ENCODE assay signal across 8 mouse cellular contexts in the genomic region with DNA sequence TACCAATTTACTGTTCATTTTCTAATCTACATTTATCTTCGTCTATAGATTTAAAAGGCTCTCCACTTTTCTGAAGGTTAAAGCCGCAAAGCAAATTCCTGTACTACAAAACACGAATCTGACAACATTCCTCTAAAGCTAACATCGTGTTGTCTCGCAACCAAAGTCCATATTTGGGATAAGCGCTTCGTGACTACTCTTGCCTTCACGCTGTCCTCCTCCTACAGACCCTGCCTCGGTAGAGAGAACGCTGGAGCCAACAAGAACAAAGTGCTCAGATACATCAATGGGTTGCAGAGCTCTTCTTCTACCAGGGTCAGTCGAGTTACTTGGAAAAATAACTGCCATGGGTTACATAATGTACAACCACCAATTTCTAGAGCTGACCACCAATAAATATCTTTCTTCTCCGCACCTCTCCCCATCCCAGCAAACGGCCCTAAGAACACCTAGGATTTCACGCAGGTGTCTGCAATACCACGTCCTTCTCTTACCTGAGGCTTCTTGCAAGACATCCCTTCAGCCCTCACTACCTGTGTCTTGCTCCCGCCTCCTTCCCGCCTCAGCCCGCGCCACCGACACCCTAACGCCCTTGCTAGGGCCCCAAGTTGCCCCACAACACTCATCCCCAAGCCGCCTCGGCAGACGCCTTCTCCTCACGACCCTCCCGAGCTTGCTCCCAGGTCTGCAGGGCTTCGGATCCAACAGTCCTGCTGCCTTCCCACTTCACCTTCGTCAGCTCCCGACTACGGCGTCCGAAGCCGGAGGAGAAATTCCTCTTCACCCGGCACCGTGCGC. TPM values are rescaled to one million over a fixed set of nuclear protein-coding genes. Genes with fewer than 3 reads are reported as not detected.
DNase-seq lines count a peak whose midpoint lies in the region; ATAC-seq and TF ChIP-seq lines count a peak whose summit lies in the region.

No protein-coding gene starts in this region.

- TF ChIP-seq CTCF in CH12.LX (conservative IDR thresholded peaks at IDR 0.05 in 1 of 2, IDR thresholded peaks at IDR 0.05 in 1 of 2; ENCODE audit: low read depth in 2 of 2, low read length in 2 of 2): no peak

- no peaks in the 10 kb centered on the region for H3K27me3 ChIP-seq in heart, embryonic 14.5 days (ENCODE audit: control insufficient read depth, insufficient read depth, low read length)
- no peaks in the 10 kb centered on the region for H3K27me3 ChIP-seq in CH12.LX (replicated peaks)
- no peaks in the 10 kb centered on the region for H3K27me3 ChIP-seq in limb, embryonic 11.5 days (ENCODE audit: control insufficient read depth, insufficient read depth, low read length)
- no peaks in the 10 kb centered on the region for H3K27me3 ChIP-seq in midbrain, embryonic 14.5 days (ENCODE audit: control insufficient read depth, insufficient read depth, low read length)

- in situ Hi-C loops in CH12.LX (cut with MboI; ENCODE audit: low pct_ligation_motif_present, low pct_unique_long_range_greater_than_20kb, low sequenced_read_pairs): no loop called here

- no peak for TF ChIP-seq EP300 in CH12.LX (IDR thresholded peaks at IDR 0.05; ENCODE audit: low read length)

- H3K27ac ChIP-seq in heart, embryonic 14.5 days (replicated peaks in 1 of 2; ENCODE audit: control insufficient read depth in 1 of 2, insufficient read depth in 1 of 2, low read depth in 2 of 2, low read length in 2 of 2): peak overlapping the region; percentile 16 to 21; a peak in 1 of 4 replicates
- no peak overlapping the region for H3K27ac ChIP-seq in CH12.LX (ENCODE audit: insufficient read depth, low read depth)
- peak overlapping the region; percentile 89 for H3K27ac ChIP-seq in brown adipose tissue, adult 24 weeks (replicated peaks; ENCODE audit: low read depth, low read length)
- no peak overlapping the region for H3K27ac ChIP-seq in limb, embryonic 11.5 days (replicated peaks; ENCODE audit: low read depth, low read length)
- H3K27ac ChIP-seq in midbrain, embryonic 14.5 days (replicated peaks; ENCODE audit: low read depth, low read length): peak overlapping the region; percentile 62

- DNase-seq in heart, postnatal 4 days: no peak
- DNase-seq in CH12.LX (ENCODE audit: extremely low read depth): peak; percentile 6
- no peak for DNase-seq in limb, embryonic 11.5 days (ENCODE audit: low spot score)
- DNase-seq in midbrain, embryonic 14.5 days: peak; percentile 12
- DNase-seq in thymus, adult 18-20 months: no peak

- H3K4me1 ChIP-seq in heart, embryonic 14.5 days (ENCODE audit: control insufficient read depth in 2 of 2, insufficient read depth in 2 of 2, low read length in 2 of 2): peaks cover 0 to 14% of the 10 kb centered on the region in 2 experiments; a peak in 2 of 4 replicates
- peaks cover 0 to 14% of the 10 kb centered on the region in 2 experiments; a peak in 2 of 4 replicates for H3K4me1 ChIP-seq in CH12.LX (ENCODE audit: control insufficient read depth in 1 of 2, insufficient read depth in 2 of 2)
- no peaks in the 10 kb centered on the region; the same call in 1 of the 2 replicates for H3K4me1 ChIP-seq in brown adipose tissue, adult 24 weeks (ENCODE audit: control insufficient read depth, insufficient read depth, insufficient read length, low read length)
- H3K4me1 ChIP-seq in limb, embryonic 11.5 days (ENCODE audit: control insufficient read depth, insufficient read depth, low read length): 0 out of 2 replicates have a peak, but pooled peaks cover 3% of the 10 kb centered on the region
- peaks cover 12% of the 10 kb centered on the region for H3K4me1 ChIP-seq in midbrain, embryonic 14.5 days (ENCODE audit: control insufficient read depth, insufficient read depth, low read length)

- peak overlapping the region; percentile 92 for H3K9ac ChIP-seq in heart, embryonic 14.5 days (ENCODE audit: low read length)
- peak overlapping the region; percentile 45 for H3K9ac ChIP-seq in CH12.LX (ENCODE audit: insufficient read depth, low read depth)
- H3K9ac ChIP-seq in limb, embryonic 11.5 days (ENCODE audit: low read length): peak overlapping the region; percentile 83
- H3K9ac ChIP-seq in midbrain, embryonic 14.5 days (replicated peaks; ENCODE audit: low read length): peak overlapping the region; percentile 81

- no peaks in the 10 kb centered on the region for H3K36me3 ChIP-seq in heart, embryonic 14.5 days (ENCODE audit: control insufficient read depth, insufficient read depth, low read length)
- H3K36me3 ChIP-seq in CH12.LX (replicated peaks in 1 of 2; ENCODE audit: control insufficient read depth in 1 of 2, insufficient read depth in 1 of 2, low read length in 1 of 2): peaks cover 0 to 3% of the 10 kb centered on the region in 2 experiments
- H3K36me3 ChIP-seq in limb, embryonic 11.5 days (ENCODE audit: control insufficient read depth, insufficient read depth, low read length): no peaks in the 10 kb centered on the region
- H3K36me3 ChIP-seq in midbrain, embryonic 14.5 days (ENCODE audit: control insufficient read depth, insufficient read depth, low read length): no peaks in the 10 kb centered on the region

- WGBS in heart, embryonic 14.5 days: 3% methylated on average over 33 of the region's 36 CpGs
- WGBS in limb, embryonic 11.5 days: 6% methylated on average over 36 of the region's 36 CpGs
- 6% methylated on average over 36 of the region's 36 CpGs for WGBS in midbrain, embryonic 14.5 days

- peaks cover 23% of the 10 kb centered on the region for H3K79me2 ChIP-seq in CH12.LX (replicated peaks; ENCODE audit: control insufficient read depth, extremely low read depth, insufficient read depth, poor library complexity, severe bottlenecking)

- ATAC-seq in heart, embryonic 14.5 days (ENCODE audit: insufficient number of reproducible peaks, insufficient read depth, low FRiP score, low read depth): peak; percentile 41; the same call in 1 of the 2 replicates
- ATAC-seq in granulocyte monocyte progenitor cell, adult 5-6 weeks (replicated peaks; ENCODE audit: poor library complexity, severe bottlenecking): peak; percentile 38
- peak; percentile 52; the same call in 1 of the 2 replicates for ATAC-seq in limb, embryonic 11.5 days (ENCODE audit: insufficient number of reproducible peaks, low FRiP score, low TSS enrichment, low read depth)
- ATAC-seq in midbrain, embryonic 14.5 days (ENCODE audit: low FRiP score, low TSS enrichment): peak; percentile 68

- TF ChIP-seq POLR2A in CH12.LX (IDR thresholded peaks at IDR 0.05; ENCODE audit: low read depth, low read length): no peak

- no peaks in the 10 kb centered on the region for H3K9me3 ChIP-seq in heart, embryonic 14.5 days (ENCODE audit: control insufficient read depth, low read length)
- no peaks in the 10 kb centered on the region for H3K9me3 ChIP-seq in CH12.LX (replicated peaks; ENCODE audit: low read length)
- H3K9me3 ChIP-seq in limb, embryonic 11.5 days (ENCODE audit: control insufficient read depth, low read length): no peaks in the 10 kb centered on the region
- no peaks in the 10 kb centered on the region for H3K9me3 ChIP-seq in midbrain, embryonic 14.5 days (ENCODE audit: control insufficient read depth, low read length)

- dilution Hi-C loops in CH12.LX (cut with MboI; ENCODE audit: extremely low pct_ligation_motif_present, extremely low pct_unique_long_range_greater_than_20kb, low sequenced_read_pairs): no loop called here

- no peak for TF ChIP-seq RAD21 in CH12.LX (IDR thresholded peaks at IDR 0.05; ENCODE audit: low read depth, low read length)

- peak overlapping the region; percentile 92 for H3K4me2 ChIP-seq in heart, embryonic 14.5 days (ENCODE audit: low read length)
- peak overlapping the region; percentile 82 for H3K4me2 ChIP-seq in CH12.LX (ENCODE audit: insufficient read depth, low read depth, poor library complexity, severe bottlenecking)
- peak overlapping the region; percentile 71 for H3K4me2 ChIP-seq in limb, embryonic 11.5 days (ENCODE audit: low read depth, severe bottlenecking)
- H3K4me2 ChIP-seq in midbrain, embryonic 14.5 days (ENCODE audit: low read length): peak overlapping the region; percentile 80

- peak overlapping the region; percentile 71 to 97 for H3K4me3 ChIP-seq in heart, embryonic 14.5 days (ENCODE audit: control insufficient read depth in 1 of 2, insufficient read depth in 1 of 2, low read depth in 1 of 2, low read length in 2 of 2)
- H3K4me3 ChIP-seq in CH12.LX (replicated peaks in 1 of 3; ENCODE audit: low read depth in 2 of 3, low read length in 2 of 3, poor library complexity in 1 of 3): peak overlapping the region; percentile 88 to 98 (median 92)
- H3K4me3 ChIP-seq in brown adipose tissue, adult 24 weeks (ENCODE audit: insufficient read depth, low read depth, low read length): peak overlapping the region; percentile 85
- H3K4me3 ChIP-seq in limb, embryonic 11.5 days (ENCODE audit: low read depth, low read length): peak overlapping the region; percentile 86
- peak overlapping the region; percentile 66 for H3K4me3 ChIP-seq in midbrain, embryonic 14.5 days (replicated peaks; ENCODE audit: low read depth, low read length)

TF ChIP-seq in CH12.LX, 34 proteins besides CTCF, POLR2A, EP300 and RAD21 (continues in another document):
- TF ChIP-seq E2F4 (IDR thresholded peaks at IDR 0.05; ENCODE audit: insufficient replicate concordance, low read depth, low read length): no peak

RNA-seq across cellular contexts. Expression of a gene that starts 0.6 kb away (rescaled TPM):
- 5.1 and 6.4 TPM in 2 replicates for polyA plus RNA-seq in heart, embryonic 14.5 days (2014; fragmentation: Nextera tagmentation; extraction: Ambion mirVana)
- total RNA-seq in heart, postnatal 4 days (2021): 10 to 100 TPM in 1 of 2 experiments, 1 to 10 TPM in 1; 9.9 to 11.3 TPM
- 3.6 and 4.7 TPM in 2 replicates for total RNA-seq in CH12.LX (2012; rRNA removed)
- 5.5 and 6.2 TPM in 2 replicates for total RNA-seq in CH12.LX (2014; rRNA removed)
- polyA plus RNA-seq in CH12.LX (2012; ENCODE audit: insufficient read length, low read depth): 4.4 and 4.6 TPM in 2 replicates
- 25.8 and 36.1 TPM in 2 replicates for polyA plus RNA-seq in brown adipose tissue, adult 24 weeks (2012; ENCODE audit: insufficient read depth, insufficient read length, missing spikeins)
- total RNA-seq in granulocyte monocyte progenitor cell, adult 5-6 weeks (2014; fragmentation: Nextera tagmentation): 14.9 and 25.2 TPM in 2 replicates
- 14.6 and 20.2 TPM in 2 replicates for total RNA-seq in granulocyte monocyte progenitor cell, adult 5-6 weeks (2017)
- polyA plus RNA-seq in limb, embryonic 11.5 days (2014; fragmentation: Nextera tagmentation; extraction: Ambion mirVana): 6.5 and 7.0 TPM in 2 replicates
- polyA plus RNA-seq in midbrain, embryonic 14.5 days (2014; fragmentation: Nextera tagmentation; extraction: Ambion mirVana): 17.9 and 18.7 TPM in 2 replicates

RNA-seq across cellular contexts. Expression of a gene that starts 0.6 kb away (rescaled TPM):
- polyA plus RNA-seq in heart, embryonic 14.5 days (2014; fragmentation: Nextera tagmentation; extraction: Ambion mirVana): 257 and 274 TPM in 2 replicates
- 100 to 1,000 TPM; 174 to 189 TPM for total RNA-seq in heart, postnatal 4 days (2021)
- total RNA-seq in CH12.LX (2012; rRNA removed) (139 and 145 TPM in 2 replicates), CH12.LX (2014; rRNA removed) (184 and 210 TPM in 2 replicates)
- polyA plus RNA-seq in CH12.LX (2012; ENCODE audit: insufficient read length, low read depth): 62.9 and 89.6 TPM in 2 replicates
- polyA plus RNA-seq in brown adipose tissue, adult 24 weeks (2012; ENCODE audit: insufficient read depth, insufficient read length, missing spikeins): 1,018 and 1,120 TPM in 2 replicates
- 120 and 177 TPM in 2 replicates for total RNA-seq in granulocyte monocyte progenitor cell, adult 5-6 weeks (2014; fragmentation: Nextera tagmentation)
- total RNA-seq in granulocyte monocyte progenitor cell, adult 5-6 weeks (2017): 62.3 and 124 TPM in 2 replicates
- polyA plus RNA-seq in limb, embryonic 11.5 days (2014; fragmentation: Nextera tagmentation; extraction: Ambion mirVana): 144 and 149 TPM in 2 replicates
- 174 and 210 TPM in 2 replicates for polyA plus RNA-seq in midbrain, embryonic 14.5 days (2014; fragmentation: Nextera tagmentation; extraction: Ambion mirVana)

Comparison
In these comparisons a context has a peak if more than half of its experiments do, and no peak if none do; other contexts are left out.
1. H3K27ac ChIP-seq: peak in heart, embryonic 14.5 days (2 of 2), brown adipose tissue, adult 24 weeks (single experiment) and midbrain, embryonic 14.5 days (single experiment); none in CH12.LX (single experiment) and limb, embryonic 11.5 days (single experiment).
2. DNase-seq: peak in CH12.LX (single experiment) and midbrain, embryonic 14.5 days (single experiment); none in heart, postnatal 4 days (single experiment), limb, embryonic 11.5 days (single experiment) and thymus, adult 18-20 months (0 of 2).
3. Peak in every context shown above with its lines, with median percentiles within 50 percentile points of each other: ATAC-seq, H3K4me2 ChIP-seq, H3K4me3 ChIP-seq and H3K9ac ChIP-seq.